Mouse (Mus musculus) lung, postnatal 4 days (tissue): ENCODE measurements around the gene Dcaf8.
A peak's percentile ranks its signal among the peaks of the same experiment; 100 is the strongest.
"Not testable (repeated sequence)": the region's sequence is repeated elsewhere in the genome, so short reads cannot be mapped to it uniquely, and the experiment has no call there.

Experiments
- DNase-seq, 2 experiments: peaks; one replicate each; pipeline ENCODE4 v3.0.0; 2021

Dcaf8 gene

GRCm38 (mm10) chr1:172221297-172222063 is 73.6 kb downstream of the Dcaf8 start:
- DNase-seq, result no peak

GRCm38 (mm10) chr1:172228209-172228608 is 80.3 kb downstream of the Dcaf8 start:
- no peak for DNase-seq

- DNase-seq, result no peak
Observed at GRCm38 (mm10) chr1:172229215-172229614, 81.3 kb downstream of the Dcaf8 start.

- DNase-seq, result no peak
Observed at GRCm38 (mm10) chr1:172240945-172241708, 93.2 kb downstream of the Dcaf8 start.

GRCm38 (mm10) chr1:172242401-172242800 is 94.5 kb downstream of the Dcaf8 start:
- DNase-seq, result no peak

- peak in 1 of 2 experiments; percentile 50 for DNase-seq
Observed at GRCm38 (mm10) chr1:172243547-172244205, 95.8 kb downstream of the Dcaf8 start.

GRCm38 (mm10) chr1:172244645-172245044 is 96.8 kb downstream of the Dcaf8 start:
- not testable (repeated sequence) for DNase-seq
